Mouse (Mus musculus) bone marrow, adult 2 months (tissue): Measurements from ENCODE around the gene AW822073. TPM values are rescaled to one million over a fixed set of nuclear protein-coding genes. Genes with fewer than 3 reads are reported as not detected.
"Not testable (repeated sequence)": the region's sequence is repeated elsewhere in the genome, so short reads cannot be mapped to it uniquely, and the experiment has no call there.

Experiments
- H3K27ac ChIP-seq: fragments of 200-500 bp; 2 replicates; pipeline ENCODE4 v1.5.1; 2012; ENCODE audit warnings: low read depth, mild to moderate bottlenecking, control low read depth, inconsistent platforms, low read length; ENCODE audit not compliant: control insufficient read depth, poor library complexity, insufficient read depth
- H3K4me1 ChIP-seq: fragments of 200-500 bp; 2 replicates; pipeline ENCODE4 v1.6.1; 2011; ENCODE audit warnings: low read length; ENCODE audit not compliant: control insufficient read depth, insufficient read depth
- H3K4me3 ChIP-seq: fragments of 200-500 bp; replicated peaks from 2 replicates; pipeline ENCODE3; 2011; ENCODE audit warnings: mild to moderate bottlenecking, low read depth, low read length, control low read depth; ENCODE audit not compliant: control insufficient read depth
- CTCF ChIP-seq: fragments of 200-500 bp; IDR thresholded peaks from 2 replicates; pipeline ENCODE4 v1.5.1; 2011; ENCODE audit warnings: low read length, control low read depth; ENCODE audit not compliant: control insufficient read depth, insufficient read depth
- POLR2A ChIP-seq: fragments of 200-500 bp; IDR thresholded peaks from 2 replicates; pipeline ENCODE4 v1.6.1; 2011; ENCODE audit warnings: low read depth, mild to moderate bottlenecking, control low read depth, low read length, borderline replicate concordance; ENCODE audit not compliant: control insufficient read depth
- WGBS: fragments of 180-500 bp; shearing (Covaris S2); methylation state at CpG from one replicate; pipeline ENCODE4 v1.1.7; 2018; 5-methylcytosine and 5-hydroxymethylcytosine counted together
- polyA plus RNA-seq: library from polyadenylated mRNA; stranded (reverse); fragments of >200 nt; gene quantifications from 2 replicates; pipeline ENCODE4 v1.2.4, GENCODE M21; 2011; ENCODE audit warnings: low replicate concordance; ENCODE audit not compliant: missing spikeins, insufficient read depth, insufficient read length

The AW822073 gene
- not detected in 2 replicates for polyA plus RNA-seq

DNA sequence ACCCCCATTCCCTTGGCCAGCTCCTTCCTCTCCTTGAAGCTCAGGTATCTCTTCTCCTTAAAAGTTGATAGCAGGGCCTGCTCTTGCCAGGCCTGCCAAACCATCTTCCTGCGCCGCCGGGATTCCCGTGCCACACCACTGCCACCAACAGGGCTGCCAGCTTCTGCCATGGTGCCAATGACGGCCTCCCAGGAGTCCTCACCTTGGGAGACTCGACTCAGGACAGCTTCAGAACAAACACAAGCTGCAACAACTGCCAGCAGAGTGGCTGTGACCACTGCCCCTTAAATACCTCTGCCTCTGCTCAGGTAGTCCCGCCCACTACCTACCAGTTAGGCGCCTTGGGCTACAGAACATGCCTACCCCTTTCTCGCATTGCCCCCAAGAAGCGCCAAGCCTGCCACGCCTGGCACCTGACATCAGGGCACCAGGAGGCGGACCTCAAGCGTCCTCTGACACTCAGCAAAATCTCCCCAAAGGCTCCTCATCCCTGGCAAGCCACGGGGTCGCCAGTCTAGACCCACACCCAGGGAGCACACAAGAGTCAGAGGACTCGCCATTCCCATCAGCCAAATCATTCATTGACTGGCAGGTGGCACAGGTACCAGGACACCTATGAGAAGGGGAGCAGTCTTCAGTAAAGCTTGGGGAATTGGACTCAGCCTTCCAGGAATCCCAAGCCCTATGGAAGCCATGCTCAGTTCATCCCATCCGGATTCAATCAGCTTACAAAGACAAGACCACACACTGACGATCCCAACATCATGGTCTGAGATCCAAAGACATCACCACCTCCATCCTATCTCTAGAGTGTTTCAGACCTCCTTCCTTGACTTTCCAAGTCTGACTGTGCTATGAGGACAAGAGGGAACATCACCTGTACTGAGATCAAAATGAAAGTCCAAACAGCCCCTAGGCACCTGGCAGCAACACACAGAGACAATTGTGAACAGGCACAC lies at the start of gene AW822073:
Gene AW822073, minus strand, starts transcription at position 104 of the 959 bp plus-strand sequence.
- not testable (repeated sequence) for H3K27ac ChIP-seq, H3K4me3 ChIP-seq, H3K4me1 ChIP-seq
- WGBS, result 79% methylated on average over 18 of the region's 18 CpGs

DNA sequence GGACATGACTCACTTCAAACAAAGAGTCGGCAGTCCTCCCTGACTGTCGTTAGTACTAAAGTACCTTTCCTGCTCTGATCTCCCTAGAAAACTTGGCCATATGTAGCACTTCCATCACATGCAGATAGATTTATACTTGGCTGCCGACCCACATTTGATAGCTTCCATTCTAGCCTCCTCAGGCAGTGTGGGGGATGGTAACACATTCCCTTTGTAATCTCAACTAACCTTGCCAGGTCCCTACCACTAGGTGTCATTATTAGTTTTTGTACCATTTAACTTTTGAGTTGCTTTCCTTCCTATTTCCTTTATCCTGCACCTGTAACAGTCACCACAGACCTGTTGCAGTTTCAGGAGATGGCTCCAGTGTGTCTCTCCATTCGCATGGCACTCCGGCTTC lies 33.7 kb upstream of the AW822073 start:
- H3K4me3 ChIP-seq, result no peak overlapping the region
- 75% methylated on average over 5 of the region's 5 CpGs for WGBS

DNA sequence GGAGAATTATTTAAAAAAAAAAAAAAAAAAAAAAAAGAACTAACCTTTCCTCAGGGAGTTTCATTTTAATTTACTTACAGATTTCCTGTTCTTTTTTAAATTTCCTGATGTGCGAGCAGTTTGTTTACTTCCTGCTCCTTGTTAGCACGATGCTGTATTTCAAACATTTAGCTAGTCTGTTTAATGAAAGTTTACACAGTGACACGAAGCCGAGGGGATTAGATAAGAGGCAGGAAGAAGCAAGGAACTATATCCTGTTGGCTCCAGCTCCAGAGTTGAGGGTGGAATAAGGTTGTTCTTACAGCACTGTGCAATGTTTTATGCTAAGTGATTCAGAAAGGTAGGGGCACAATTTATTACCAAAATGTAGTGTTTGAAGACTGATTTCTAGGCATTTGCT lies 31.2 kb upstream of the AW822073 start:
- under 1% methylated on average over 4 of the region's 4 CpGs for WGBS
- H3K4me1 ChIP-seq, result no peaks in the 10 kb centered on the region
- H3K27ac ChIP-seq, result no peak overlapping the region
- TF ChIP-seq POLR2A, result no peak
- TF ChIP-seq CTCF, result no peak
- H3K4me3 ChIP-seq, result peak overlapping the region; percentile 71

More for the DNA sequence above, 33.7 kb upstream of the AW822073 start:
- TF ChIP-seq POLR2A (no peak), CTCF (no peak)
- Histone ChIP-seq H3K4me1 (no peaks in the 10 kb centered on the region), H3K27ac (no peak overlapping the region)

DNA sequence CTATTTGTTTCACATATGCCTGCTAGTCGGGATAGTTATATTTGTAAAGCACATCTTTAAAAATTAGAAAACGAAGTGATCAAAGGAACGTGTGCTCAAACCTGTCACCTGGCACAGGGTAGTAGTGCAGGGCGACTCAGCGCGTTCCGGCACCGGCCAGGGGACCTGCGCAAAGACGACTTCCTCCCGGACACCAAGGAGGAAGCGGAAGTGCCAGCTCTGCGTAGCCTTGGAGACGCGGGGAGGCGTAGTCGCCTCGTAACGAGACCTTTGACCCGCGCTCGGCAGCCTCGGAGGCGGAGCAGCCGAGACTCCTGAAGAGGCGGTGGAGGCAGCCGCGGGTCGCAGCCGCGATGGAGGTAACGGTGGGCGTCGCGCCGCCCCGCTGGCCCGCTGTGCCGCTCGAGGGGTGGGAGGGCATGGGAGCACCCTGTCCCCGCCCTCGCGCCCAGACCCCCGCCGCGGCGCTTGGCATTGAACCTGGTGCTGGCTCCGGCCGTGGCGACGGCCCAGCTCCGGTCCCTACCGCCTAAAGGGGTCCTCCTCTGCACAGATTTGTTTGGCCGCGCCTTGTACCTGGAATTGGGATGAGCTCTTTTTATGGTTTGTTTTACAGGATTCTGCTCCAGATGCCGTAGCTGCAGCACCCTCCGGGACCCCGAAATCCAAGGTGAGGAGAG lies 30.6 kb upstream of the AW822073 start, which contains the start of gene Gcc2:
Gene Gcc2, plus strand, starts transcription at position 285 of the 680 bp plus-strand sequence.
- Histone ChIP-seq H3K27ac (peak within 1 kb of the TSS; percentile 28; the same call in 1 of the 2 replicates), H3K4me1 (no peaks in the 10 kb centered on the region), H3K4me3 (peak within 1 kb of the TSS; percentile 71)
- TF ChIP-seq POLR2A (peak; percentile 86; the same call in 1 of the 2 replicates), CTCF (no peak)
- WGBS, result under 1% methylated on average over 57 of the region's 58 CpGs

DNA sequence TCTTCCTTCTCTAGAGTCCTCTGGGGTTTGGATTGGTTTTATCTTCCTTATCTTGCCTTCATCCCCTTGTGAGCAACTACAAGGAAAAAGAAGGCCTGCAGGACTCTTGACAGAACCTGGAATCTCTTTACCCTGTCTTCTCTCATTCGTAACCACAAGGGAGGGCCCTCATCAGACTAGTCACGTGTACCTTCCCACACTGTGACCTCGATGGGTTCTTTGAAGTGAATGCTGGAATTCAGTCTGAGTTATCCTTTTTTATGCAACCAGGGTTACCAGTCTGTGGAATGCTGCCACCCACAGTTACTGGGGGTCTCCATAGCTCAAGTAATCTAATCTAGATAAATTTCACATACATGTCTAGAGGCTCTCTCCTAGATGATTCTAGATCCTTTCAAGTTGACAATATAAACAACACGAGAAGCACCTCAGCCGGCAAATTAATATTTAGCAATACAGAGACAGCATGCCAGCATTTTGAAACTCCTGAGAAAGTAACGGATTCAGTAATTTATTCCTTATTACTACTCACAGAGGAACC lies 30.0 kb upstream of the AW822073 start:
- WGBS, result 9% methylated on average over 6 of the region's 6 CpGs
- TF ChIP-seq POLR2A, result no peak
- TF ChIP-seq CTCF, result no peak

DNA sequence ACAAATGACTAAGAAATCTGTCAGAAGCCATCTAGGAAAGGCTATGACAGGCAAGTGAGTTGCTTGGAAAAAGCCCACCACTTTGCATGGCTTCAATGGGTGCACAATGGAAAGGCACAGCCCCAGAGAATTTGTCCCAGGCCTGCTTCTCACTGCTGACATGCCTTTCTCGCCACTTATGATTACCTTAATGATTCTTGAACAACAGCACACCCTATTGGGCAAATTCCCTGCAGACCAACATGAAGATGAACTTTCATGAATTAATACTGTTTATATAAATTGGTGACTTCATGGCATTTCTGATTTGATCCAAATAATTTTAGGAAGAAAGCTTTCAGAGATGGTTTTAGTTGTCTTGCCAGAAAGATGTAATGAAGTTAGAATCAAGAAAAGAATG lies 24.8 kb upstream of the AW822073 start:
- Histone ChIP-seq H3K4me1 (no peaks in the 10 kb centered on the region), H3K4me3 (no peak overlapping the region), H3K27ac (no peak overlapping the region)
- TF ChIP-seq CTCF, result no peak
- no peak for TF ChIP-seq POLR2A
- 64% methylated on average over 1 of the region's 1 CpGs for WGBS

More for the DNA sequence above, 30.0 kb upstream of the AW822073 start:
- H3K4me1 ChIP-seq, result no peaks in the 10 kb centered on the region
- no peak overlapping the region for H3K4me3 ChIP-seq
- no peak overlapping the region for H3K27ac ChIP-seq

DNA sequence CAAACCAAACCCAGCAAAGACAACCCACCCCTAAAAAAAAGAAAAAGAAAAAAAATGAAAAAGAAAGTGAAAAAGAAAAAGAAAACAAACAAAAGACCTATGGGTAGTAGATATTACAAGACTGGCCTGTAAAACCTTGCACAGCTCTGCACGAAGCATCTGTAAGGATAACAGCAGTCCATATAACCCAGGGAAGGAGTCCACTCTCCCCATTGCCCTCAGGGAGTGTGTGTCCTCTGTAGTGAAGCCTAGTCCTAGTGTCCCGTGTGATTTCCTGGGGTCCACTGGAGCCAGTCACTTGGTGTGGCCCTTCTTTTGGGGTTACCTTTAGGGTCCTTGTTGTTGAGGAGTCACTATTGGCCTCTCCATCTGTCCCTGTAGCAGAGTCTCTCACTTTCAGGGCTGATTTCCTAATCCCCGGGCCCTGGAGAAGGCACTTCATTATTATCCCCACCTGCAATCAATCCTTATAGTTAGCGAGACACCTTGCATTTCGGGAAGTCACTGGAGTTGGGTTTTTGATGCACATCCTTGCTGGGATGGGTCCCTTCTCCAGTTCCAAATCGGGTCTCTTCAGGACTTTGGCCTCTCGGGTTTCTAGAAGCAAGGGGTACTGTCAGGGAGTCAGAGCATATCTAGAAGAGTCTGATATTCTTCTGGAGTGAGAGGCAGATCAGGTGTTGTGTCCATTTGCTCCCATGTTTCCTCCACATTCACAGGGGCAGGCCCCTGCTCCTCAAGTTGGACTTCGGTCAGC lies 14.4 kb upstream of the AW822073 start:
- not testable (repeated sequence) for H3K4me1 ChIP-seq, H3K27ac ChIP-seq, H3K4me3 ChIP-seq
- 73% methylated on average over 8 of the region's 8 CpGs for WGBS

DNA sequence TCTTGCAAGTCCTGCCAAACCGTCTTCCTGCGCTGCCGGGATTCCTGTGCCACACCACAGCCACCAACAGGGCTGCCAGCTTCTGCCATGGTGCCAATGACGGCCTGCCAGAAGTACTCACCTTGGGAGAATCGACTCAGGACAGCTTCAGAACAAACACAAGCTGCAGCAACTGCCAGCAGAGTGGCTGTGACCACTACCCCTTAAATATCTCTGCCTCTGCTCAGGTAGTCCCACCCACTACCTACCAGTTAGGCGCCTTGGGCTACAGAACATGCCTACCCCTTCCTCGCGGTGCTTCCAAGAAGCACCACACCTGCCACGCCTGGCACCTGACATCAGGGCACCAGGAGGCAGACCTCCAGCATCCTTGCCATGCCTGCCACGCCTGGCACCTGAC lies 11.9 kb upstream of the AW822073 start, which contains the start of gene Gm4981:
Gene Gm4981, minus strand, starts transcription at position 89 of the 400 bp plus-strand sequence.
- H3K4me1 ChIP-seq, result no peaks in the 10 kb centered on the region
- no peak within 1 kb of the TSS for H3K4me3 ChIP-seq
- TF ChIP-seq POLR2A (no peak), CTCF (no peak)
- no peak within 1 kb of the TSS for H3K27ac ChIP-seq
- WGBS, result 85% methylated on average over 10 of the region's 10 CpGs

DNA sequence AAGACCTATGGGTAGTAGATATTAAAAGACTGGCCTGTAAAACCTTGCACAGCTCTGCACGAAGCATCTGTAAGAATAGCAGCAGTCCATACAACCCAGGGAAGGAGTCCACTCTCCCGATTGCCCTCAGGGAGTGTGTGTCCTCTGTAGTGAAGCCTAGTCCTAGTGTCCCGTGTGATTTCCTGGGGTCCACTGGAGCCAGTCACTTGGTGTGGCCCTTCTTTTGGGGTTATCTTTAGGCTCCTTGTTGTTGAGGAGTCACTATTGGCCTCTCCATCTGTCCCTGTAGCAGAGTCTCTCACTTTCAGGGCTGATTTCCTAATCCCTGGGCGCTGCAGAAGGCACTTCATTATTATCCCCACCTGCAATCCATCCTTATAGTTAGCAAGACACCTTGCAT lies 10.3 kb upstream of the AW822073 start:
- not testable (repeated sequence) for H3K27ac ChIP-seq

DNA sequence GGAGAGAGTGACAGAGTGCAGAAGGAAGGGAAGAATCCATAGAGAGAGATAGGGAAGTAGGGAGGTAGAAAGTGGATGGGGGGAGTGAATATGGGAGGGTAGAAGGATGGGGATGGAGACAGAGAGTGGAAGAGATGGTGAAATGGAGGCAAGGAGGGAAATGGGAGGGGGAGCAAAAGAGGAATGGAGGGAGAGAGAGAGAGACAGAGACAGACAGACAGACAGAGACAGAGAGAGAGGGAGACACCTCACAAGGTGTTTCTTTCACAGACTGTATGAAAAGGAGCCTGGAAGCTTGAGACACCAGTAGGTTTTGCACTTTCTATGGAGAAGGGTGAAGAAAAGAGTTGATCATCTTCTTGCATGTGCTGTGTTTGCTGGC lies 9.0 kb upstream of the AW822073 start:
- not testable (repeated sequence) for H3K27ac ChIP-seq, H3K4me3 ChIP-seq, H3K4me1 ChIP-seq

More for the DNA sequence above, 10.3 kb upstream of the AW822073 start:
- 72% methylated on average over 4 of the region's 4 CpGs for WGBS
- H3K4me3 ChIP-seq, H3K4me1 ChIP-seq: not testable (repeated sequence)

DNA sequence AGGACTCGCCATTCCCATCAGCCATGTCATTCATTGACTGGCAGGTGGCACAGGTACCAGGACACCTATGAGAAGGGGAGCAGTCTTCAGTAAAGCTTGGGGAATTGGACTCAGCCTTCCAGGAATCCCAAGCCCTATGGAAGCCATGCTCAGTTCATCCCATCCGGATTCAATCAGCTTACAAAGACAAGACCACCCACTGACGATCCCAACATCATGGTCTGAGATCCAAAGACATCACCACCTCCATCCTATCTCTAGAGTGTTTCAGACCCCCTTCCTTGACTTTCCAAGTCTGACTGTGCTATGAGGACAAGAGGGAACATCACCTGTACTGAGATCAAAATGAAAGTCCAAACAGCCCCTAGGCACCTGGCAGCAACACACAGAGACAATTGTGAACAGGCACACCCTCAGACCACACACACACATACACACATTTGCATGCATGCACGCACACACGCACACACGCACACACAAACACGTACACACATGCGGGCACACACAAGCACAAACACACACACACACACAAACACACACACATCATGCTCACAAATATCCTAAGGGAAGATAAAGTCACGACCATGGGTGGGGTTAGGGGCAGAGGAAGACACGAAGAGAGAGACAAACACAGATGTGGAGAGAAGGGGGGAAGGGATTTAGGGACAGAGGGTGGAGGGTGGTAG lies 8.5 kb upstream of the AW822073 start:
- not testable (repeated sequence) for H3K4me3 ChIP-seq, H3K27ac ChIP-seq, H3K4me1 ChIP-seq
- 72% methylated on average over 10 of the region's 10 CpGs for WGBS
